In genomic region chr5:142898316-142898715, GRCm38 (mm10) we compare ENCODE assay signal across 10 mouse cellular contexts.
"Had no signal": no experiment of that assay in that cellular context is flagged by ENCODE, and none has a peak within 500 bp of the region (broad histone marks: within the 10 kb centered on the region; RNA-seq: fewer than 3 reads in every experiment).

No protein-coding gene starts in this region.

- H3K4me3 ChIP-seq: layer of hippocampus, adult 2 months; limb, embryonic 13.5 days; midbrain, embryonic 12.5 days had no signal

- H3K27ac ChIP-seq: limb, embryonic 13.5 days; liver, embryonic 14.5 days; midbrain, embryonic 12.5 days had no signal

- DNase-seq: kidney, adult 18-20 months; kidney, postnatal 10 days; kidney, postnatal 4 days; left cerebral cortex, postnatal 4 days; thymus, adult 18-20 months; thymus, postnatal 14 days had no signal

- H3K27me3 ChIP-seq: limb, embryonic 13.5 days; midbrain, embryonic 12.5 days had no signal
